Mouse (Mus musculus): ENCODE measurements around the gene Kcnj3.

Kcnj3 gene

DNA sequence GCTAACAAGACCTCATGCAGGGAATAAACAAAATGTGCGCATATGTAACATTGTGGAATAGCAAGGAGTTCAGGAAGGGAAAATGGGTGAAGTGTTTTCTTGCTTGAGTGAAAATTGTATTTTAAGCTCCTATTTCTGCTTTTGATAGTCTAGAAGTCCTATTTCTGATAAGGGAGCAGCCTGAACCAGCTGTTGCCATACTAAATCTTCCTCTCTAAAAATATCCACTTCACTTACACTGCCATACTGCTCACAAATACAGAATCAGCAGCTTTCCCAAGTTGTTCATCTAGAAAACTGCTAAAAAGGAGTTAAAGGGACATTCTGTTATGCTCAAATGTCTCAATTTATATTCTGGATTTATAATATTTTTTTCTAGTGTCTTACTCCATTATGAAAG, 69.9 kb downstream of the Kcnj3 start:
- no peak for DNase-seq (ENCODE audit: low spot score)

DNA sequence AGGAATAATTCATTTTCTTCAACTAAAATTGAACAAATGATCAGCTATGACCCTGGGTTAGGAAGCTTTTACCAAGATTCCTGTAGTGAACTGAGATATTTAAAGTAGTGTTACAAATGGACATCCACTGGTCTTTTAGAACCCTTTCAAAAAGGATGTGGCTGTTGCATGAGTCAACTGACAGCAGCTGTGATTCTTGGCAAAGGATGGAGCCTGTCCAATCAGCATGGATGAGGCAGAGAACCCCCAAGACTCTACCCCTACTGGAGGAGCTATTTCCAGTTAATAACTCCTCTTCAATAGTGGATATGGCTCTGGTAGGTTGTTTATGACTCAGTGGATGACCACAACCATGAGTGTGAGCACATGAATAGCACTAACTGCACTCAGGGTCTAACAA, 81.5 kb downstream of the Kcnj3 start:
- DNase-seq (ENCODE audit: low spot score): no peak

DNA sequence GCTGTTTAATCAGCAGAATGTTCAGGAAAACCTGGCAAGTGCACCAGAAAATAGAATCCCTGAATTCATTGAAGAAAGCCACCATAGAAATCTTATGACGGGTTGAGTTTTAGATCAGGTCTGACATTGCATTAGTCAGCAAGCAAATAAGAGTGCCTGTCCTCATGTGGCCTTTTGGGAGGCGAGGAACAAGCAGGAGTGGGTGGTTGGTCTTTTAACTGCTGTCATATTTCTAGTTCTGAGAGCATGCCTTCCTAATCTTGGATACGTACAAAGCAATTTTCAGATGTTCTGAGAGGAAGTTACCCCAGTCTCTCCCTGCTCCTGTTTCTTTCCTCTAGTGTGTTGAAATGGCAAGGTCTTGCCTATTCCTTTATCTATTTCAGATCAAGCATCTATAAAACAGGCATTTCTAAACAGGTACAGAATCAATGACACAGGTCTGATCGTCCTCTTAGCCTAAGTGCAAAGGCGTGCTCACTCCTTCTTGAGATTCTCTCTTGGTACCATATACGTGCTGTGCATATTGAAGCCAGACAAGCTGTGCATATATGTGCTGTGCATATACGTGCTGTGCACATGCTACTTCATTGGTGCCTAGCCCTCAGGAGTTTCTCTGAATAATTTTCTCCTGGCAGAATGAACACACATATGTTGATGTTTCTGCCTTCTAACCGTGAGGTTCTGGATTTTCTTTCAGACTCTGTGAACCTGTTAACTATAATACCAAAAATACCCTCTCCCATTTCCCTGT, 97.1 kb downstream of the Kcnj3 start:
- DNase-seq (ENCODE audit: low spot score): no peak

DNA sequence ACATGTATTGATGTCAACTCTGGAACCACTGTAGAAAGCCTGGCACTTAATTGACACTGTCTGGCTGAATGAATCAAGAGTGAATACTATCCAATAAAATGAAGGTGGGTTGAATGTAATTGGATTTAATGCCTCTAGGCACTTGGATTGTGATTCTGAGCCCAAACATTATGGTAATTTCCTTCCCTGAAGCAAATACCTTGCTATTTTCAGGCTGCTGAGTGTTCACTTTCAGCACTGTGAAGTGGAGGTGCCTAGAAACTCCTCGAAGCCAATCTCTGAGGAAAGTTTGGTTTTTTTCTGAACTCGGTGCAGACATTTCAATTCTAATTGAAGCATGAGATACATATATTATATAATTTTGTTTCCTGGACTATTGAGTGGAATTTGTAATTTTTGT, 99.2 kb downstream of the Kcnj3 start:
- DNase-seq (ENCODE audit: low spot score): no peak

DNA sequence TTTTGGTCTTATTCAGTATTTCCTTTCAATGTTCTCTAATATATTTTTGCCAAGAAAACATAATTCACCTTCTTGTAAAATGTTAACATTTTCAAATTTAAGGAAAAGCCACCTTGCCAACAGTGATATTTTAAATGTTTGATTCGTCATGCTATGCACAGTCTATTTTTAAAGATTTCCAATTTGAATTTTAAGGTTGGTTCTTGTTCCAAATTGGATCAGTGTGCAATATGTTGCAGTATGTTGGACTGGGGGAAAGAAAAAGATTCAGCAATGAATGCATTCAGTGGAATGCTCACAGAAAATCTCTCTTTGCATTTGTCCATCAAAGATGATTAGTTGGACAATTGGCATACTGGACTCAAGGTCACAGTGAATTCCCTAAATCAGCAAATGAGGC, 99.7 kb downstream of the Kcnj3 start:
- DNase-seq (ENCODE audit: low spot score): no peak

DNA sequence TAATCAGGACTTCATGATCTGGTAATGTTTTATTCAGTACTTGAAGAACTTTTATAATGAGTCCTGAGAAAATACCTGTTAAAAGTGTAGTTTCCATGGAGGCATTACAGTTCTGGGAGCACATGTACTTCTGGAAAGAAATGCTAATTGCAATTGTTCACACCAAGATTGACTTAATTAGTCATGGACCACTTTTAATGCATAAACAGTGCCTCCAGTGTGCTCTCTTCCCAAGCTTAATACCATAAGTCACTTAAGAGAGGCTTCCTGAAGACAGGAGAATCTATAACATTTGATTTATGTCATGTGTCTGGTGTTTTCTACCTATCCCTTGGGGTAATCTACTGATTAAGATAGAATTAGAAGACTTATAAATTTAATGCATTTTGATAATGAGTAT, 111.8 kb downstream of the Kcnj3 start:
- DNase-seq (ENCODE audit: low spot score): no peak

DNA sequence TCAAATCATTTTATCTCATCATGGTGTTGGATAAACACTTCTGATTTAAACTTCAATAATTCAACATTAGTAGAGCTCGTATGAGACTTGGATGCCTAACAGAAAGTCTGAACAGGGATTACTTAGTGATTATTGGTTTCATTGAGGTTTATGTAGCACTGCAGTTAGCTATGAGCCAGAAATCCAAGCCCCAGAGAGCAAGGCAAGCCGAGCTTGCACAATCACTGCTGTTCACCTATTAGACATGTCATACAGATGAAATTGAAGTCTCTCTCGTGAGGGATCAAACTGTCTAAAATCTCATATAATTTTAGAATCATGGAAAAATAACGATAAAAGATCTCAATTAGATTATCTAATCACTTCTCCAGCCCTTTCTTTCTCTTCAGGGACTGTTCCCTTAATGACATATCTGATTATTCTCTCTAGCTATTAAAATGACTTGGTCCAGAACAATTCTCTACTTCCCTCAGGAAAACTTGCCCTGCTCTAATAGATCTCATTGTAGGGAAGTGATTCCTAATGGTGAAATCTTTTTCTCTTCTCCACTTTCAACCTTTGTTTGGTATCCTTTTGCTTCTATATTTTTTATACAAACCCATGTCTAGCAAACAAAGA, 122.7 kb downstream of the Kcnj3 start:
- DNase-seq (ENCODE audit: low spot score): no peak

DNA sequence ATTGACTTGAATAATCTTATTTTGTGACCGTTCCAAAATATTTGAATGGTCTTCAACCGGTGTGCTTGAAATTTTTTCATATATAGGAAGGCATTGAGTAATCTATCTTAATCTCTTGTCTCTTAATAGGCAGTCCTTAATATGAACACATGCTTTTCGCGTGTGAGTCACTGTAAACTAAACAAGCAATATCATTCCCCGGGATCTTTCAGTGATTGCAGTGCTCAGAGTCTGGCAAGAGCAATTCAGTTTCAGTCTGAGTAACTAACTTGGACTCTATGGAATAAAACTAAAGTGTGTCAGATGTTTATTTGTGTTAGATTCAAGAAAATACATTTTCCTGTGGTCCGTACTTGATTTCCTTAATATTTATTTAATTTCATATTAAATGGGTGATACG, 133.5 kb downstream of the Kcnj3 start:
- no peak for DNase-seq (ENCODE audit: low spot score)

DNA sequence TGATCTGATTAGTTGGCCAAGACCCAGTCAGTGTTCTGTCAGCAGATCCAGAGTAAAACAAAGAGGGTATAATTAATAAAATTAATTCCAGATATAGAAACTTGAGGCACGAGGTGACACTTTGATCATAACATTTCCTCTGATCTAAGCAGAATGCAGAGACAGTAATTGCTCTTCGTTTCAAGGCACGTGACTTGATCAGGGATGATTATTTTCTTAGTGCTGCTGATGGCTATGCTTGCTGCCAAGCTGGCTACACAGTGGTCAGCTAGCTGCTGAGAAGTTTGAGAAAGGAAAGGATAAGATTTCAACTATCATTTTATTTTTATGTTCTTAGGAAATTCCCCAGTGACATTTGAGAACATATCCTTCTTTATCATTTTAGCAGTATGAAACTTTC, 135.7 kb downstream of the Kcnj3 start:
- DNase-seq (ENCODE audit: low spot score): no peak

DNA sequence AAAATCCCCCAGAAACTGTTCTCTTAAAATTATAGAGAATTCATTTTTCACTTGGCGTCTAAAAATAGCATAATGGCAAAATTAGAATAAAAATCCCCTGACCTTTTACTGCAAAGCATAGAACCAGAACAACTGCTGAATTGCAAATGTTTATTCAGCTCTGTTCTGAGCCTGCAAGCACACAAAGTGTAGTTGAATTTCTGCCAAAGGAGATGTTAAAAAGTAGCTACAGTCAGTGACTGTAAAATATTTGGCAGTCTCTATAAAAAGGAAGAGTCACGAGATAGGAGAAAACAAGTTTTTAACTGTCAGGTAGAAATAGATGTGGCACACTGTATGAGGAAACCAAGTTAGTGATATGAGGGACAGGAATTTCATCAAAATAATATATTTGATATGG, 144.5 kb downstream of the Kcnj3 start:
- no peak for DNase-seq (ENCODE audit: low spot score)

DNA sequence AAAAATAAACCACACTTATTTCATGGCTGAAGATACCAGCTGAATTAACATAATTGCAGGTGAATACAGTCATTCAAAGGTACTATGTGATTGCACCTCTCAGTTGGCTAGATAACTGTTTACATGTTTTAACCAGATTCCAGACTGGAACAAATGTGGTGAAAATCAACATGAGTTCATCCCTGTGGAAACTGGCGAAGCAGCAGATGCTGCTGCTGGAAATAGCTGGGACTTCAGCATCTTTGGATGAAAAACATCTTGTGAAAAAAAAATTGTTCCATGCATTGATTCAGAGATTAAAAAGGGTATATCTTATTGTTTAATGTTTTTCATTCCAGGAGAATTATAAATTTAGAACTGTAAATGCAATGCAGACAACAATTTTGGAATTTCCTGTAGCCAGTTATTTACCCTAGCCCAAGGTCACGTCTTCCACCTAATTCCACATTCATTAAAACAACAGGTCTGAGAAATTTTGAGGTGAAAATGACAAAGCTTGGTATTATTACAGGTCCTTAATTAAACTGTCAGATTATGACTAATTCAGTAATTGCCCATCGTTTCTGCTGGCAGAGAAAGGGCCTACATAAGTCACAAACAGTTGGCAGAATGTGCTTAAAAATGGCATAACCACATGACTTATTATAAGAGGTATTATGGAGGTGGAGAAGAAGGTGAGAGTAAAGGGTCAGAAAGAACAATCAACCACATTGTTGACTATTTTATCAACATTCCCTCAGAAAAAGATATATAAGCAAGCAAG, 155.6 kb downstream of the Kcnj3 start:
- no peak for DNase-seq (ENCODE audit: low spot score)
